Mouse (Mus musculus): ENCODE measurements around the gene Zc3h7b.
"Not testable (repeated sequence)": the region's sequence is repeated elsewhere in the genome, so short reads cannot be mapped to it uniquely, and the experiment has no call there.

Zc3h7b gene

DNA sequence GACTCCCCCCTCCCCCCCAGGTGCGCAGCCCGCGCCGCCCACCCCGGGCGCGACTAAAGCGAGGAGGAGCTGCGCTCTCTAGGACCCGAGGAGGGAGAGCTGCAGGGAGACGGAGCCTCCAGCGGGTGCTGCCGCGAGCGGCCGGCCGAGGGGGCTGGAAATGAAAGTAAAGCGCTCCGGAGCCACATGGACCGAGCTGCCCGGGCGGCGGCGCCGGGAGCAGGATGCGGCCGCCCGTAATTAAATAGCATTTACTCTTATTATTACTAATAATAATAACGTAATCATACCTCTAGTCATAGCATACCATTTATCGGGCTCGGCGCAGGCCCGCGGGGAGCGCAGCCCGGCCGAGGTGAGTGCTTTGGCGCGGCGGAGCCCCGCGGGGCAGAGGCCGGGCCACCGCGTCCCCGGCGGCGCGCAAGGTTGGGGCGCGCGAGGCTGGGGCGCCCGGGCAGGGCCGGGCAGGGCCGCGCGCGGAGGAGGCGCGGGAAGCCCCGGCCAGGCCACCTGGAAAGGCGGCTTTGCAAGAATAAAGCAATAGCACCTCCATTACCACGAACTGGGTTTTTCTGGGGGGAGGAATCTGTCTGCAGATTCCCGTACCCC is at the start of gene Zc3h7b, which contains the start of gene Rangap1:
TSS of gene Zc3h7b (plus strand) at position 66 of the 609 bp plus-strand sequence.
TSS of gene Rangap1 (minus strand) at position 539 of the 609 bp plus-strand sequence.
- peak; percentile 74 for DNase-seq

DNA sequence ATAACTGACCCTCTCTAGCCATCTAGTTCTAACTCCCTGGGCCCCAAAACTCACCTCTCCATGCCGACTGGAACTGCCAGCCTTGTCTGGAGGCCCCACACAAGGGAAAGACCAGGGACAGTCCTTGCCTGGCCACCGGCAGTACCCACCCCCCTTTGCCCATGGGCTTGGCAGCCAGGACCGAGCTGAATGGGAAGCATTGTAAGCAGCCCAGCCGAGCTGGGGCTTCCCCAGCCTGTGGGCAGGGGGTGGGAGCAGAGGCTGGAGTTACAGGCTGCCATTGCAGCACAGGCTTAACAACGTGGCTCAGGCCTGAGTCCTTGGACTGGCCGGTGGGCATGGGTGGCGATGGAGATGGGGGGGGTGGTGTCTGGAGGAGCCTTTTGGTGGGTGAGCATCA is 47.7 kb upstream of the Zc3h7b start, which contains the start of gene Chadl:
TSS of gene Chadl (minus strand) at position 113 of the 400 bp plus-strand sequence.
- DNase-seq = no peak

DNA sequence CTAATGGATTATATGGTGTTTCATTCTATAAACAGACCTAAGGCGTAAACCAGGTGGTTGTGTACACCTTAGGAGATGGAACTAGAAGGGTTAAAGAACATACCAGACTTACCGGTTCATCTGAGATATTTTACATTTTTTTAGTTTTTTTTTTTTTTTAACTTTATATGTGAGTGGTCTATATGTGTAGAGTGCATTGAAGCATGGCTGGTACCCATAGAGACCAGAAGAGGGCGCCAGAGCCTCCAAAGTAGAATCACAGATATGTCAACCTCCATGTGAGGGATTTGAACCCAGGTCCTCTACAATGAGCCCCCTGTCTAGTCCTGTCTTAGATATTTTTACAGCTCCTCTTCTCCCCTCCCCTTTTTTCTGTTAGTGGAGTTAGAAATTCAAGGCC is 47.0 kb upstream of the Zc3h7b start:
- no peak for DNase-seq

DNA sequence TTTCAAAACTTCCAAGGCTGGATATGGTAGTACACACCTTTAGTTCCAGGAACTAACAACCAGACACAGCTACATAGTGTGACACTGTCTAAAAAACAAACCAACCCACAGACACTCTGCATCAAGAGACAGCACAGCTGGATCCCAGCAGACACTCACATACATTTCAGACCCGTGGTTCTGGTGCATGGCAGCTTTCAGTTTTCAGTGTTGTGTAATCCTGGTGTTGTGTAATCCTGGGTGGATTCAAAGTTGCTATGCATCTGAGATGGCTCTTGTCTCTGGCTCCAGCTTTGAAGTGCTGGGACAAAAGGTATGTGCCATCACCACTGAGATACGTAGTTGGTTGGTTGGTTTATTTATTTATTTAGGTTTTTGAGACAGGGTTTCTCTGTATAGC is 46.3 kb upstream of the Zc3h7b start:
- DNase-seq = no peak

DNA sequence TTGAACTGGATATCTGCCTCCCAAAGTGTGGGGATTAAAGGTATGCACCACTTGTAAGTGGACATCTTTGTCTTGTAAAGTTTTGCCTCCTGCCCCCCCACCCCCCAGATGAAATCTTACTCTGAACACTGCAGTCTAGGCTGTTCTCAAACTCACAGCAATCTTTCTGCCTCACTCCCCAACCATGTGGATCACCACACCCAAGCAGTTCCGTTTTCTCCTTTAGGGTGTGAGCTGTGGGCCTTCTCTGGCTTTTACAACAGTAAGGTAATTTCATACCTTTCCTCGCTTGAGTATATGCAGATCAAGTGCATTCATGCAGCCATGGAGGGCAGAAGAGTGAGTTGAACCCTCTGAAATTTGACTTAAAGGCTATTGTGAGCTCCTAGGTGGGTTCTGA is 44.7 kb upstream of the Zc3h7b start:
- no peak for DNase-seq

DNA sequence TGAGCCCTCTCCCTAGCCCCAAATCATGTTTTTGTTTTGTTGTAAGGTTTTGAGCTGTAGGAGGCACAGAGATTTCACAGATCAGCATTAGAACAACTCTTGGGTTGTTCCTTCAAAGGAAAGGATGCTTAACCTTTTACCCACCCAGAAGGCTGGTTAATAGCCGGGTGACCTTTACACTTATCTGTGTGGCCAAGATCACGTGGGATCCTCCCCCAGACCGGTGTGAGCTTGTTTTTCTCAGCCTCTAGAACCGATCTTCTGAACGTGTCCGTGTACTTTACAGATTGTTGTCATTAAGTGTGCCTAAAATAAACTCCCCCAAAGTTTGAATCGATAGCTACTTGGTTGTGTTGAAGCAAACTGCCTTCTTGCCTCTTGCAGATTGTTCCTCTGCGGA is 44.3 kb upstream of the Zc3h7b start:
- no peak for DNase-seq

DNA sequence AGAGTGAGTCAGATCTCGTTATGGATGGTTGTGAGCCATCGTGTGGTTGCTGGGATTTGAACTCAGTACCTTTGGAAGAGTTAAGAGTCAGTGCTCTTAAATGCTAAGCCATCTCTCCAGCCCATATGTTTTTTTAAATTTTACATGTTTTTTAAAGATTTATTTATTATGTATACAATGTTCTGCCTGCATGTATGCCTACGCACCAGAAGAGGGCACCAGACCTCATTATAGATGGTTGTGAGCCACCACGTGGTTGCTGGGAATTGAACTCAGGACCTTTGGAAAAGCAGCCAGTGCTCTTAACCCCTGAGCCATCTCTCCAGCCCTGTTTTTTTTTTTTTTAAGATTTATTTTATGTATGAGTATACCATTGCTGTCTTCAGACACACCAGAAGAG is 43.5 kb upstream of the Zc3h7b start:
- DNase-seq = not testable (repeated sequence)

DNA sequence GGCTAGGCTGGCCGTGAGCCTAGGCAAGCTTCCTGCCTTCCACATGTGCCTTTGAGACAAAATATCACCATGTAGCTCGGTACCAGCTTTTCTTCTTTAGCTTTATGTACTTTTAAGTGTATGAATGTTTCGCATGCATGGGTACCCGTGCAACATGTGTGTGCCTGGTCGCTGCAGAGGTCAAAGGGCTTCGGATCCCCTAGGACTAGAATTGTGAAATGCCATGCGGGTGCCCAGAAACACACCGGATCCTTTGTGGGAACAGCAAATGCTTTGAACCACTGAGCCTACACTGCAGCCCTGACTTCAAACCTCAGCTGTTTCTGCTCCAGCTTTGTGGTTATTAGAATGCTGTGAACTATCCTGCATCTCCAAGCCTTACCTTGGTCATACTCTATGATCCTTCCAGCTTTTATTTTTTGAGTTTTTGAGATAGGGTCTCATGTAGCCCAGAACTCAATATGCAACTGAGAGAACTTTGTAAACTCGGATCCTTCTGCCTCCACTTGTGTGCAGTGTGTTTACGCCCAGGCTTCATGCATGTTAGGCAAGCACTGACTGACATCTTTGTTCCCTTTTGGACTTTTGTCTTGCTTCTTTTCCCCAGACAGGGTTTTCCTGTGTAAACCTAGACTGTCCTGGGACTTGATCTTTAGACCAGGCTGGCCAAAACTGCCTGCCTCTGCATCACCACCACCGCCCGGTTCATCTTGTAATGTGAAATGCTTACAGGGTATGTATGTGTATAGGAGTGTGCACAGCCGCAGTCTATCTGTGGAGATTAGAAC is 42.4 kb upstream of the Zc3h7b start:
- DNase-seq = no peak

DNA sequence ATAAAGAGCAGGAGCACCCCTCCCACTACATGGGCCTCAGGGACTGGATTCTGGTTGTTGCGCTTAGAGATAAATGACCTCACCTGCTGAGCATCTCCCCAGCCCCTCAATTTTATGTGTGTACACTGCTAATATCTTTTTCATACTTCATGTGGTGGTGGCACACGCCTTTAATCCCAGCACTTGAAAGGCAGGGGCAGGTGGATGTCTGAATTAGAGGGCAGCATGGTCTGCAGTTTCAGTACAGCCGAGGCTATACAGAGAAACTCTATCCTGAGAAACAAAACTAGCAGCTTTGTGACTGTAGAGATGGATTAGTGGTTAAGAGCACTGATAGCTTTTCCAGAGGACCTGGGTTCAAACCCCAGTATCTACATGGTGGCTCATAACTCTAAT is 41.8 kb upstream of the Zc3h7b start:
- DNase-seq = no peak

DNA sequence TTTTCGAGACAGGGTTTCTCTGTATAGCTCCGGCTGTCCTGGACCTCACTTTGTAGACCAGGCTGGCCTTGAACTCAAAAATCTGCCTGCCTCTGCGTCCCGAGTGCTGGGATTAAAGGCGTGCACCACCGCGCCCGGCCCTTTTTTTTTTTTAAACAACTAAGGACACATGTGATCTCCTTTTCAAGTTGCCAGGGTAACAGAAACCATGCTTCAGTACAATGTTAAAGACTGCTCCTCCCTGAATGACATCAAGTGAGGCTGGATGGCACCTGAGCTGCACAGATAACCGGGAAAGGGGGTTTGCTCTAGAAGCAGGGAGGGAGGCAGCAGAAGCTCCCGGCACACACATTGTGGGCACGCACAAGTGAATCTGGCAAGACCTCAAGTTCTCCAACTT is 35.9 kb upstream of the Zc3h7b start:
- no peak for DNase-seq

DNA sequence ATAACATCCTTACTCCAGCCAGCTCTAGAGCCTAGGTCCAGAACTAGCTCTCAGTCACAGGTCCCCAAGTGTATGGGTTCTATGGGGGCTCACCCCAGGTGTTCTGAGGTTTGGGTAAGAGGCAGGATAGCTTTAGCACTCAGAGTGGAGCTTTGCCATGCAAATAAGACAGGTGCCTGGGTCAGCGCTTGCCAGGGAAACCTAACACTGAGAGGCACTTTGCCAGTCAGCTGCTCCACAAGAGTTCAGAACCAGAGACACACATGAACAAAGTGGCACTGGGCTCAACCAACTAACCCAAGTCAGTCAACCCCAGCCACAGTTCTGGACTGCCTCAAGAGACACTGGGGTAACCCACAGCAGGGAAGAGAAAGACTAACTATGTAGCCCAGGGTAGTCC is 35.2 kb upstream of the Zc3h7b start:
- DNase-seq = no peak

DNA sequence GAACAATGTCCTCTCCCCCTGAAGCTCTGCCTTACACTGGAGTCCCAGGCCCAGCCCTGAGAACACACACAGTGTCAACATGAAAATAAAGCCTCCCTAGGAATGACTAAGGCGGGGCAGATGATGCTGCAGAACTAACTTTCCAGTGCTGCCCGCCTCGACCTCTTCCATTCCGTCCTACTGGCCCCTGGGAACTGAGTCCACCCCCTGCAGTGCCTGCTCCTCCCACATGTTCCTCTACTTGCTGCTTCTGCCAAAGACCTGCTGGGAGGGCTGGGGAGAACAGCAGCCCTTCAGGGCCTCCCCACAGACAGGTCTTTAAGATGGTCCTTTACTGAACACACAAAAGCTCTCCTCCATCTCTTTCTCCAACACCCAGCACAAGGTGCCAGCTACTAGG is 34.1 kb upstream of the Zc3h7b start:
- DNase-seq = no peak

DNA sequence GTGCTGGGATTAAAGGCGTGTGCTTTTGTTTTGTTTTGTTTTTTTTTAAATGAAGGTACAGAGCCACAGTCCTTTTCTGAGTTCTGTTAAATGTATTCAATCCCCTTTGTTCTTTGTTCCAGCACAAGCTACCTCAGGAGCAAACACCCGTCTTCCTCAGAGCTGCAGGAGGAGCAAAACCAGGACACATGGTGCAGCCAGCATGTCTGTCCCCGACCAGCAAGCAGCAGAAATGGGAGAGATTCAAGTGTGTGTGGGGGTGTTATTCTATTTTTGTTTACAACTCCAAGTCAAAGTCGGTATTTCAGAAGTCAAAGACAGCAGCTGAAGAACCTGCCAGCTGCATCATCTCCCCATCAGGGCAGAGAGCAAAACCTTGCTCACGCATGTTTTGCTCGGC is 31.1 kb upstream of the Zc3h7b start:
- DNase-seq = no peak

DNA sequence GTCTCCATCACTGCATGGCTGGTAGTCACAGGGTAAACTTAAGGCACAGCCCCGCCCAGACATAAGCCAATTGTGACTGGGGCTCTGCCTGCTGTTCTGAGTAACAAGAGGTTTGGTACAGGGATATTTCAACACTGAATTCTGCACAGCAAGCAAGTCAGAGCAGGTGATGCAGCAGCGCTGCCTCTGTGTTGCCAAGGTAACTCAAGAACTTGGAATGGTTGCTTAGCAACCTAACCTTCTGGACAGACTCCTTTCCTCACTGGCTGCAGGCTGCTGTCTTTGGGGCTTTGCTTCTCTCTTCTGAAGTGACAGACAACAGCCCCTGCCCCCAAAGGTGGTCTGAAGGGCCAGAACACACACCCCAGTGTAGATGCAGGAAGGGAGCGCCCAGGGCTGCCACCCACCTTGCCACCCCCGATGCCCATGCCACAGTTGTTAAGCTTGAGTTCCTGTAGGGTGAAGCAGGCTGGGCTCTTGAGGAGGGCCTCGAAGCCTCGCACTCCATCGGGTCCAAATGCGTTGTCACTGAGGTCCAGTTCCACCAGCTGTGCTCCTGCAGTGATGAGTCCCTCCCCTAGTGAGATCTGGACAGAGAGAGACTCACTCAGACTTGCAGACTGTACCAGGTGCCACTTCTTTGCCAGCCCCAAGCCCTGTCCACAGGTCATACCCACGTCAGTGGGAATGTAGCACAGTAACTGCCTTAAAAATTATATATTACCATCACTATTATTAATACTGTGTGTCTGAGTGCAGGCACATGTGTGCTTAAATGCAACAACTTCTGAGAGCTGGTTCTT is 26.3 kb upstream of the Zc3h7b start:
- DNase-seq = peak; percentile 56

DNA sequence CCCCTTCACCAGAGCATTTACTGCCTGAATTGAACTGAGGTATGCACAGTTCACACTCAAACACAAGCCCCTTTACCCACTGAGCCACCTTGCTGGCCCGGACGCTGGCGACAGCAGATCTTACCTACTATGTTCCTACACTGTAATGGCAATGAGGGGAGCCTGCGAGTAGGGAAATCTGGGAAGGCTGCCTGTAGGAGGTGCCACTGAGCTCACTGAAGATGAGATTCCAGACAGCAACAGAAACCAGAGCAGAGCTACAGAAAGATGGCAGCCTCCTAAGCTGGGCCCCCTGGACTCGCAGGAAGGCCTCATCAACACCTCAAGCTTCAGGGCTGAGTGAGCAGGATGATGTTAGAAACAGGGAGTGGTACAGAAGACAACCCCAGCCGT is 25.7 kb upstream of the Zc3h7b start:
- no peak for DNase-seq

DNA sequence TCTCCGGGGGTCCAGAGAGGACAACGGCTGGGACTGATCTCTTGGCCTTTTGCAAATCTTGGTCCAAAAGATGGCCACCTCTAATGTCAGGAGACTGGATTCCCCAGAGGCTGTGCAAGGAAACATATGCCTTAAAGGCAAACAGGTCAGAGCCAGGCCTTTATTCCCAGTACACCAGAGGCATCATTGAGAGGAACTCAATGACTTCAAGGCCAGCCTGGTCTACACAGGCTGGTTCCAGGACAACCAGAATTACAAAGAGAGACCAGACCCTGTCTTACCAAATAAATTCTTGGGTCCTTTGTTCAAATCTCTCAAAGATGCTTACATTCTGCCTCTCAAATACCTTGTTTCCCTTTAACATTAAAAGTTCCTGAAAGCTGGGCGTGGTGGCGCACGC is 22.5 kb upstream of the Zc3h7b start:
- no peak for DNase-seq

DNA sequence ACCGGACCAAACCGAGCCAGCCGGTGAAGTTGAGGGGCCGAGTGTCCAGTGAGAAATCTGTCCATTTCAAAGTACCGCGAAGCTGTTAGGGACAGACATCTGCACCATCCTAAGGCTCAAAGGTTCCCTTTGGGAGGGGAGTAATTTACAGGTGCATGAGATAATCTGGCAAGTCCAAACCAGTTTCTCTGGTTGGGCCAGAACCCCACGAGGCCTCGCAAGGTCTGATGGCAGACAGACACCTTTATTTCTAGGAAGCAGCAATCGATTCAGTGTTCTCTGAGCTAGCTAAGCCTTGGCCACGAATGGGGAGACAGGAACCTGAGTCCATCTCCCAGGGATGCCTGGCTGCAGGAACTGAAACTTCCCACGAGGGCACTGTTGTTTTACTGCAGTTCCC is 21.2 kb upstream of the Zc3h7b start:
- DNase-seq = no peak

DNA sequence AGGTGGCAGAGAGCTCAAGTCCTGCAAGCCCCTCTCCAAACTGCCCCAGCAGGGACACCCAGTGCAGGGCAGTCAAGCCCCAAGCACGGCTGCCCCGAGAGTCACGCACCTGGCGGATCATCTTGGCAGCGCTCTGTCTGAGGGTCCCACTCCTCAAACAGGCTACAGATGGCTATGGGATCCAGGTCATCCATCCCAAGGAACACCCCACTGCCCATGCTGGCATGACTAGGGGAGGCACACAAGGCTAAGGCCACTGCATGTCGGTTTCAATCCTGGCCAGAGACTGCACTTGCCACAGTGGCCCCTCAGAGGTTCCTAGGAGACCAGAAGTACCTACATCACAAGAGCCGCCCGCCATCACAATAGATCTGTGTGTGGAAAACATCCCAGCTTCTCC is 18.9 kb upstream of the Zc3h7b start:
- no peak for DNase-seq

DNA sequence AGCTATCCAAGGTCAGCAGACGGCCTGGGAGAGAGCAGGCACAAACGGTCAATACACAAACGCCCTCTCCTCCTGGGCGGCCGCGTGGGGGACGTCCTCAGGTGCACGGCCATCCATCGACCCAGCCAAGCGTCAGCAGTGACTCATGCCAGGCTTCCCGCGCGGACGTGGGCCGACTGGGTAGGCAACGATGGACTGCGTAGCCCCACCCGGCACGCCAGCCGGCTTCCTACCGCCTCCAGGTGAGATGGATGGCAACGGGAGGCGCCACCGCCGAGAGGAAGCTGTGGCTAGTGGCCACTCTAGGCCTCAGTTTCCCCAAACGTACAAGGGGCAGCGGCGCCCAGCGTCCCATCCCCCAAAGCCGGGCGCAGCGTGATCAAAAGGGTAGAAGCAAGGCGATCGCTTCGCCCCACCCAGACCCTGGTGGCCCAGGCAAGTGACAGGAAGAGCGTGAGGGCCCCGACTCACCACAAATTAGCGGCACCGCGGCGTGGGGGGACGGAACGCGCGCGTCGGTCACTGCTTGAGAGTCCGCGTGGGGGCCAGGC is 15.5 kb upstream of the Zc3h7b start:
- peak; percentile 80 for DNase-seq

DNA sequence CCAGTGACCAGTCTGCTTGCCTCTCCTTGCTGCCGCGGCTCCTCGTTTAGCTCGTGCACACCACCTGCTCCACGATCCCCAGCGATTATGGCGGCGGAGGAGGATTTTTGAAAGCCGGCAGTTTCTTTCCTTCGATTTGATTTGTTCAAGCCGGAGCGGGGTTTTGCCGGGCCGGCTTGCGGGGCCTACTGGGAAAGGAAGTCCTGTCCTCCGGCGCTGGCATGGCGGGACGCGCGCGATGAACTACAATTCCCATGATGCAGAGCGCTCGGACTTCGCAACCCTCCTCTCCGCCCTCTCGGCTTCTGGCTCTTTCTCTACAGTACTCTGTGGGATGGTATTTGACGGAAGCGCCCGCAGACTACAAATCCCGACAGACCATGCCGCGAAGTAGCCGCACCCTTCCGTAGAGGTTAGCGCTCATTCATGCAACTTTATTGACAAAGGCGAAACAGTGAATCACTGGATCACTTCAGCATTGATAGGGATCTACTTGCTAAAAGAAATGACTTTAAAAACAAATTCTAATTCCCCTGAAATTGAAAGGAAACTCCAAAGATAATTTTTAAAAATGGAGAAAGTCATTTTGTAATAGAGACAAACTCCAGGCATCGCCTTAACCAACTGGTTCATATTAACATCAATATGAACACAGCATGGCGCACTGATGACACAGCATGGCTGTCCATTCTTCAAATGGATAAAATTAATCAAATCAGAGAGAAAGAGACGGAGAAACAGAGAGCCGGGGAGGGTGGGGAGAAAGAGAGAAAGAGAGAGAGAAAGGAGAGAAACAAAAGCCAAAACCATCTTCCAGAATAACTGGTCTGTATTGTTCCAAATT is 14.8 kb upstream of the Zc3h7b start:
- DNase-seq = peak; percentile 99

DNA sequence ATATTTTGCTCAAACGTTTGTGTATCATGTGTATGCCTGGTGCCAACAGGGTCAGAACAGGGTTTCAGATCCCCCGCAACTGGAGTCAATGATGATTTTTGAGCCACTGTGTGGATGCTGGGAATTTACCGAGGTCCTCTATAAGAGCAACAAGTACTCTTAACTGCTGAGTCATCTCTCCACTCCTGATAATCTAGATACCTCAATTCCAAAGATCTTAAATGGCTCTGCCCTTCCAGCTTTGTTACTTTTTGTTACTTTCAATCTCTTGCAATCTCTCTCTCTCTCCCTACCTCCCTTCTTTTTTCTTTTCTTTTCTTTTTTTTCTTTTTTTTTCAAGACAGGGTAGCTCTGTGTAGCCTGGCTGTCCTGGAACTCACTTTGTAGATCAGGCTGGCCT is 9.8 kb upstream of the Zc3h7b start:
- no peak for DNase-seq

DNA sequence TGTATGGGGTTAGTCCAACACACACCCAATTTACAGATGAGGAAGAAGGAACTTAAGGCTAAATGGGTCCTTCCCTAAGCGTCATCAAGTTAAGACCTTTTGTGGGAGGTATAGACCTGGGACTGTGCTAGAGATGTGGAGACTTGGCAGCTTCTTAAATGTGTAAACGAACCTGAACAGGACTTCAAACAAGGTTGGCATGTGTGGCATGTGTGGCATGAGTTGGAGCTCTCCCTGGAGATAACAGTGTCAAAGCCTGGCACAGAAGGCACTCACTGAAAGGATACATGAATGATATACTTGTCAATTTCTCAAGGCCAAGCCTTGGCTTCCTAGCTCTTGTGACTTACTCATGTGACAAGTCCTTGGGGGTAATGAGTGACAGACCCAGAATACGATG is 5.6 kb upstream of the Zc3h7b start:
- no peak for DNase-seq

DNA sequence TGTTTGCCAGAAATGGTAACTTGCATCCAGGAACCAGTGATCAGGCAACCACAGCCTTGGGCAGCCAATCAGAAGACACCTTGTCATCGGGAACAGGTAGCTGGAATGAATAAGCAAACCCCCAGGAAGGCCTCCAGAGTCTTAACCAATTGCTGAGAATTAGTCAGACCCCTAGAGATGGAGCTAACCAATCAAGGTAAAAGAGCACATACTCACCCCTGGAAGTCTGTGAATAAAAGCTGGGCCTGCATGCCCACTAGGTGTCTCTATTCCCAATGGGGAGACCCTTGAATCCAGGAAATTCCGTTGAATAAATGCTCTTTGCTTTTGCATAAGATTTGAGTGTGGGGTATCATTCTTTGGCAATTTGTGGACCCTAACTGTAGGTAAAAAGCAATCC is 4.9 kb upstream of the Zc3h7b start:
- DNase-seq = no peak
